Mouse (Mus musculus): ENCODE measurements around the gene Agbl1.

DNA sequence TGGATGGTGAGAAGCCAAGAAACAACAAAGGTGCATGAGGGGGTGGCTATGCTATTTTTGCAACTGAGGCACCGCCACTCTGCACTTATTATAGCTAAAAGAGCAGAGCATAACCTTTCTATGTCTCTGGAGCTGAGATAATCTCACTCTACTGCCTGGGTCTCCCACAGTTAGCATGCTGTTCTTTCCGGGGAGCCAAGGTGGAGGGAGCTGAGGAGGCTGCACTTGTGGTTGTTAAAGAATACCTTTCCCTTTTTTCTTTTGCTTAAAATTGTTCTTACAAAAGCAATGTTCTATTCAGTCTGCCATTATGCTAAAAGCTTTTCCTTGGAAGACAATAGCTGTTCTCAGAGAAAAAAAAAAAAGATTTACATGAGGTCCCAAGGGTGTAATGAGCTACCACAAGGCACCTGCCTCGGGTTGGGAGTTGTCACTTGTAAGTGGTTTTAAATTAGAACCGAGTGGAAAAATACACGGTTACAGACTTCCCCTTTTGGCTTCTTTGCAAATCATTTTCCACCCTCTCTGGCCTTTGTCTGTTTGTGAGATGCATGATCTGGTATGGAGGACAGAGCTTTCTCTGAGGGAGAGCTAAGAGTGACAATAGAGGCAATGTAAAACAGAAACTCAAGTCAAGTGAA lies 232.8 kb downstream of the Agbl1 start:
- TF ChIP-seq CTCF (IDR thresholded peaks at IDR 0.05) (no peak), EP300 (IDR thresholded peaks at IDR 0.05; ENCODE audit: insufficient read depth, low read depth, low read length) (no peak), POLR2A (IDR thresholded peaks at IDR 0.05; ENCODE audit: insufficient read depth, low read depth, low read length) (no peak)
